Mouse (Mus musculus) heart, postnatal 0 days (tissue): Measurements from ENCODE around the gene Ppp2r5e.
A peak's percentile ranks its signal among the peaks of the same experiment; 100 is the strongest.

ENCODE experiments used
- CTCF ChIP-seq: IDR thresholded peaks from 2 replicates; pipeline ENCODE4 v1.5.1; 2016; ENCODE audit warnings: antibody characterized with exemption, control low read depth, low read depth
- EP300 ChIP-seq: IDR thresholded peaks from 2 replicates; pipeline ENCODE4 v1.6.1; 2016; ENCODE audit warnings: antibody characterized with exemption, low read depth

DNA sequence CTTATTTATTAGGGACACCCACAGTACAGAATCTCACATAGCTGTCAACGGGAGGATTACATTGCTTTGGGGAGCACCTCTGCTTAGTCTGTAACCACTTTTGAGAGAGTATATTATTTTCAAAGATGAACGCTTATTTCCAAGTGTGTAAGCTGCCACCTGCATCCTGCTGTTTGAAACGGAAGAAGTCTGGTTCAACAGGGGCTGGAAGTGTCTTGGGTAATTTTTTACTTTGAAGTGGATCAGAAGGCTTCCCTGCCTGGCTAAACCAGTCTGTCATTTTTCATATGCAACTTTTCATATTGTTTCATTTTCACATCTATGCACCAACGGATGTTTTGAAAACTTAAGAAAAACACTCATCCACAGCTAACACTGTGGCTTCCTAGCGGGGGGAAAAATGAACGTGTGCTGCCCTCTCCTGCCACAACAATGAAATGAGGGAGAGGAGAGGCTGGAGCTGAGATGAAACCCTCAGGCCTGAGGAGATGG, 146.5 kb downstream of the Ppp2r5e start:
- TF ChIP-seq CTCF (peak; percentile 50), EP300 (no peak)
